Mouse (Mus musculus) testis, adult 2 months (tissue): ENCODE measurements around the gene Ak4. TPM values are rescaled to one million over a fixed set of nuclear protein-coding genes. Genes with fewer than 3 reads are reported as not detected.

Experiments
- H3K27ac ChIP-seq: fragments of 200-500 bp; 2 replicates; pipeline ENCODE4 v1.5.1; 2012; ENCODE audit warnings: low read depth, low read length; ENCODE audit not compliant: control insufficient read depth, insufficient read depth
- H3K27me3 ChIP-seq: fragments of 200-500 bp; 2 replicates; pipeline ENCODE4 v1.6.1; 2012; ENCODE audit warnings: mild to moderate bottlenecking, low read length, moderate library complexity; ENCODE audit not compliant: control insufficient read depth, insufficient read depth
- H3K36me3 ChIP-seq: fragments of 200-500 bp; 2 replicates; pipeline ENCODE4 v1.6.1; 2012; ENCODE audit warnings: mild to moderate bottlenecking, low read length; ENCODE audit not compliant: control insufficient read depth, insufficient read depth
- H3K4me1 ChIP-seq: fragments of 200-500 bp; 2 replicates; pipeline ENCODE4 v1.6.1; 2012; ENCODE audit warnings: low read length; ENCODE audit not compliant: control insufficient read depth, insufficient read depth
- H3K4me3 ChIP-seq: fragments of 200-500 bp; 2 replicates; pipeline ENCODE4 v1.5.1; 2012; ENCODE audit warnings: low read depth, mild to moderate bottlenecking, low read length, moderate library complexity, mixed read lengths; ENCODE audit not compliant: control insufficient read depth
- CTCF ChIP-seq: fragments of 200-500 bp; IDR thresholded peaks from 2 replicates; pipeline ENCODE4 v1.5.1; 2012; ENCODE audit warnings: low read depth, mild to moderate bottlenecking, inconsistent platforms, low read length, moderate library complexity; ENCODE audit not compliant: control insufficient read depth, insufficient read depth, insufficient replicate concordance
- POLR2A ChIP-seq: fragments of 200-500 bp; IDR thresholded peaks from 2 replicates; pipeline ENCODE4 v1.6.1; 2012; ENCODE audit warnings: low read depth, mild to moderate bottlenecking, inconsistent platforms, low read length, moderate library complexity; ENCODE audit not compliant: control insufficient read depth
- polyA plus RNA-seq: library from polyadenylated mRNA; depleted of rRNA; stranded (reverse); fragments of >200 nt; gene quantifications from 2 replicates; pipeline ENCODE4 v1.2.3, GENCODE M21; 2012; rRNA removed

The Ak4 gene
- polyA plus RNA-seq, 1 experiment, result 4.2 TPM

GRCm38 (mm10) chr4:101513251-101513650 is 94.2 kb downstream of the Ak4 start:
- no peak for TF ChIP-seq POLR2A
- no peak for TF ChIP-seq CTCF
- Histone ChIP-seq H3K27ac (no peak overlapping the region), H3K27me3 (peaks cover 3% of the 10 kb centered on the region; the same call in 1 of the 2 replicates), H3K36me3 (no peaks in the 10 kb centered on the region), H3K4me3 (no peak overlapping the region), H3K4me1 (peaks cover 13% of the 10 kb centered on the region)

GRCm38 (mm10) chr4:101515853-101516252 is 96.8 kb downstream of the Ak4 start:
- H3K36me3 ChIP-seq, result no peaks in the 10 kb centered on the region
- TF ChIP-seq POLR2A (no peak), CTCF (no peak)
- H3K27me3 ChIP-seq, result no peaks in the 10 kb centered on the region
- H3K27ac ChIP-seq, result peak overlapping the region; percentile 57
- peaks cover 6% of the 10 kb centered on the region; the same call in 1 of the 2 replicates for H3K4me1 ChIP-seq
- H3K4me3 ChIP-seq, result peak overlapping the region; percentile 70

Other genes starting within 250 kb of the Ak4 start
- gene Jak1, start 154.0 kb upstream of the Ak4 start, polyA plus RNA-seq, result 9.9 and 11.8 TPM in 2 replicates
- gene Dnajc6, start 77.4 kb downstream of the Ak4 start, polyA plus RNA-seq, result 1.5 TPM in 2 replicates
- gene Leprot, start 228.4 kb downstream of the Ak4 start, polyA plus RNA-seq, result 15.4 and 21.0 TPM in 2 replicates